In the genomic region with DNA sequence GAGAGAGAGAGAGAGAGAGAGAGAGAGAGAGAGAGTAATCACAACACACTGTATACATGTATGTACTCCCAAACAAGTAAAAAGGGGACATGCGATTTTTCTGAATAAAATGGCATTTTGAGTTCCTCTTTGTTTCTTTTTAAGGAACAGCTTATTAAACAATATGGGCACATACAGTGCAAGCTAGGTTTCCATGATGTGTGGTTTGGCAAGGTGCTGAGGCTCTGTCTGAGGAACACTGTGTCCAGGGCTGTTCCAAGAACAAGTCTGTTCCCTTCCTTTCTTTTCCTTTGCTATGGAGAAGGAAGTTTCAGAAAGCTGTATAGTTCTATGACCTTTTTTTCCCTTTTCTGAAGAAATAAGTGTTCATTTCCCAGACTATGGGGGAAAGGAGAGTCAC, we compare ENCODE assay signal across 24 mouse cellular contexts. TPM values are rescaled to one million over a fixed set of nuclear protein-coding genes. Genes with fewer than 3 reads are reported as not detected.
"Had no signal": no experiment of that assay in that cellular context is flagged by ENCODE, and none has a peak within 500 bp of the region (broad histone marks: within the 10 kb centered on the region; RNA-seq: fewer than 3 reads in every experiment).

No protein-coding gene starts in this region.

- H3K36me3 ChIP-seq: neural tube, embryonic 12.5 days; neural tube, embryonic 15.5 days; stomach, embryonic 15.5 days had no signal

- H3K9ac ChIP-seq: liver, embryonic 14.5 days; lung, embryonic 14.5 days; neural tube, embryonic 12.5 days; neural tube, embryonic 15.5 days; stomach, embryonic 15.5 days had no signal

- H3K4me3 ChIP-seq: left cerebral cortex, adult 2 months; neural tube, embryonic 12.5 days; neural tube, embryonic 15.5 days; stomach, embryonic 15.5 days had no signal

- H3K4me1 ChIP-seq: neural tube, embryonic 12.5 days; neural tube, embryonic 15.5 days; stomach, embryonic 15.5 days had no signal

- H3K27me3 ChIP-seq: neural tube, embryonic 12.5 days; neural tube, embryonic 15.5 days; stomach, embryonic 15.5 days had no signal

- H3K27ac ChIP-seq: left cerebral cortex, adult 2 months; liver, embryonic 14.5 days; neural tube, embryonic 12.5 days; neural tube, embryonic 15.5 days; stomach, embryonic 15.5 days had no signal

- DNase-seq: kidney, adult 2 months; kidney, postnatal 10 days; kidney, postnatal 36 days; layer of hippocampus, postnatal 36 days; lung, embryonic 14.5 days; lung, postnatal 10 days; lung, postnatal 4 days; midbrain, embryonic 14.5 days; right cerebral cortex, adult 18-20 months; right cerebral cortex, postnatal 14 days; right cerebral cortex, postnatal 4 days; thymus, adult 2 months; thymus, postnatal 25 days had no signal

- ATAC-seq: inflammation-experienced regulatory T-cells, adult 6 months; intestine, embryonic 16.5 days had no signal

- H3K4me2 ChIP-seq: lung, embryonic 14.5 days; midbrain, embryonic 11.5 days; neural tube, embryonic 12.5 days; neural tube, embryonic 15.5 days; stomach, embryonic 15.5 days had no signal

- H3K9me3 ChIP-seq: neural tube, embryonic 12.5 days; neural tube, embryonic 15.5 days; stomach, embryonic 15.5 days had no signal

RNA-seq across cellular contexts. Expression of gene Mrc1, which starts 24.9 kb away (rescaled TPM):
- total RNA-seq: megakaryocyte-erythroid progenitor cell, adult 5-6 weeks had no signal

RNA-seq across cellular contexts. Expression of gene Tmem236, which starts 30.0 kb away (rescaled TPM):
- total RNA-seq: liver, adult 2 months; megakaryocyte-erythroid progenitor cell, adult 5-6 weeks had no signal
- polyA plus RNA-seq: inflammation-experienced regulatory T-cells, adult 6 months; limb, embryonic 11.5 days; liver, adult 2 months; lung, embryonic 14.5 days had no signal
